Mouse (Mus musculus) heart, postnatal 0 days (tissue): ENCODE measurements around the gene Gabbr2. TPM values are rescaled to one million over a fixed set of nuclear protein-coding genes. Genes with fewer than 3 reads are reported as not detected.

Experiments
- ATAC-seq: fragments of 200-750 bp; cut with Nextera tagmentation; 2 replicates; pipeline ENCODE4 v1.8.0; 2017; ENCODE audit warnings: low read depth, moderate number of reproducible peaks, moderate library complexity; ENCODE audit not compliant: insufficient read depth
- DNase-seq: peaks from one replicate; pipeline ENCODE4 v3.0.0-alpha.2; 2016; ENCODE audit warnings: low spot score
- H3K27ac ChIP-seq: fragments of 300-500 bp; sonication (generic); 2 replicates; pipeline ENCODE4 v1.5.1; 2014; ENCODE audit warnings: low read depth, mild to moderate bottlenecking
- H3K27me3 ChIP-seq: fragments of 300-500 bp; sonication (generic); 2 replicates; pipeline ENCODE4 v1.6.1; 2014; ENCODE audit warnings: low read length, mixed read lengths; ENCODE audit not compliant: control insufficient read depth, insufficient read depth
- H3K36me3 ChIP-seq: fragments of 300-500 bp; sonication (generic); replicated peaks from 2 replicates; pipeline ENCODE4 v1.6.1; 2014; ENCODE audit warnings: low read length, mixed read lengths; ENCODE audit not compliant: control insufficient read depth, insufficient read depth
- H3K4me1 ChIP-seq: fragments of 300-500 bp; sonication (generic); 2 replicates; pipeline ENCODE4 v1.6.1; 2014; ENCODE audit warnings: antibody characterized with exemption; ENCODE audit not compliant: control insufficient read depth, insufficient read depth
- H3K4me2 ChIP-seq: fragments of 300-500 bp; sonication (generic); 2 replicates; pipeline ENCODE4 v1.6.1; 2014; ENCODE audit warnings: low read depth, mild to moderate bottlenecking, low read length, moderate library complexity
- H3K4me3 ChIP-seq: fragments of 300-500 bp; sonication (generic); 2 replicates; pipeline ENCODE4 v1.5.1; 2014; ENCODE audit warnings: low read depth, low read length
- H3K9ac ChIP-seq: fragments of 300-500 bp; sonication (generic); replicated peaks from 2 replicates; pipeline ENCODE4 v1.6.1; 2014; ENCODE audit warnings: low read depth, low read length, mixed read lengths
- H3K9me3 ChIP-seq: fragments of 300-500 bp; sonication (generic); replicated peaks from 2 replicates; pipeline ENCODE4 v1.6.1; 2016; ENCODE audit warnings: low read length; ENCODE audit not compliant: control insufficient read depth
- CTCF ChIP-seq: IDR thresholded peaks from 2 replicates; pipeline ENCODE4 v1.5.1; 2016; ENCODE audit warnings: antibody characterized with exemption, control low read depth, low read depth
- EP300 ChIP-seq: IDR thresholded peaks from 2 replicates; pipeline ENCODE4 v1.6.1; 2016; ENCODE audit warnings: antibody characterized with exemption, low read depth
- WGBS: fragments of 180-500 bp; shearing (Covaris S2); extraction: QIAGEN DNeasy Blood & Tissue Kit; methylation state at CpG from one replicate; pipeline ENCODE4 v1.1.7; 2014; 5-methylcytosine and 5-hydroxymethylcytosine counted together
- polyA plus RNA-seq: library from polyadenylated mRNA; unstranded; fragments of >200 nt; fragmentation: Nextera tagmentation; extraction: Ambion mirVana; gene quantifications from 2 replicates; pipeline ENCODE4 v1.2.1, GENCODE M21; 2015
- total RNA-seq: library from RNA; depleted of rRNA; stranded (reverse); fragments of >200 nt; gene quantifications from 2 replicates; pipeline ENCODE4 v1.2.3, GENCODE M21; 2014; ENCODE audit warnings: low replicate concordance

Gabbr2 gene
- total and polyA plus RNA-seq, 2 experiments from 2014 or later = 0.07 TPM; not detected in 1

DNA sequence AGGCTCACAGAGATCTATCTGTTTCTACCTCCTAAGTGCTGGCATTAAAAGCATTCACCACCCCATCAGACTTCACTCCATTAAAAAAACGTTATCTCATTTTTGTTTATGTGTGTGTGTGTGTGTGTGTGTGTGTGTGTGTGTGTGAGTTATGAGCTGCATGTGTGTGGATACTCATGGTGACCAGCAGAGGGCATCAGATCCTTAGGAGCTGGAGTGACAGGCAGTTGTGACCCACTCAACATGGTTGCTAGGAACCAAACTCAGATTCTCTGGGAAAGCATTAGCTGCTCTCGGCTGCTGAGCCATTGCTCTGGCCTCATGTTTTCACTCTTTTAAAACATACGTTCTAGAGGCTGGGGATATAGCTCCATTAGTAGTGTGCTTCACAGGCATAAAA is 218.4 kb downstream of the Gabbr2 start:
- H3K36me3 ChIP-seq = no peaks in the 10 kb centered on the region
- H3K4me2 ChIP-seq = no peak overlapping the region
- H3K27ac ChIP-seq = no peak overlapping the region
- H3K4me1 ChIP-seq = no peaks in the 10 kb centered on the region
- H3K4me3 ChIP-seq = no peak overlapping the region
- no peak for TF ChIP-seq EP300
- no peak for TF ChIP-seq CTCF
- WGBS = 86% methylated on average over 3 of the region's 3 CpGs
- no peak for ATAC-seq
- H3K27me3 ChIP-seq = peaks cover 12% of the 10 kb centered on the region; the same call in 1 of the 2 replicates
- 0 out of 2 replicates have a peak, but pooled peaks cover 4% of the 10 kb centered on the region for H3K9me3 ChIP-seq
- H3K9ac ChIP-seq = no peak overlapping the region
- no peak for DNase-seq

DNA sequence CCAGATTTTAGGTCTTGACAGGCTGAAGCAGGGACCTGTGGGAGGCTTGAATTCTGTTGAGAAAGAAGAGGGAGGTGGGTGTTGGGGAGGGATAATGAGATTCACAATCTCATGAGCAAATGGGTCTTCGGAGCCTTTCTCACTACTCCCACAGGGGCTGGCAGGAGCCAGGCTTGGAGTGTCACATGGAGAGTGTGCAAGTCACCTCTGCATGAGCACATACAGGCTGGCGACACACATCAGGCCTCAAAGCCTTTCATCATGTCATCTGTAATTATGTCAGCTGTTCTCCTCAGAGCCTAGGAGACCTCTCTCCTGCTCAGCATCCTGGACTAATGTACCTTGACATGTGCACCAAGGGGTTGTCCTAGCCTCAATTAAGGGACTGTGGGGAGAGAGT is 219.1 kb downstream of the Gabbr2 start:
- Histone ChIP-seq H3K9ac (no peak overlapping the region), H3K4me2 (no peak overlapping the region), H3K36me3 (no peaks in the 10 kb centered on the region), H3K9me3 (0 out of 2 replicates have a peak, but pooled peaks cover 4% of the 10 kb centered on the region), H3K27ac (no peak overlapping the region), H3K4me1 (no peaks in the 10 kb centered on the region), H3K27me3 (peaks cover 16% of the 10 kb centered on the region; the same call in 1 of the 2 replicates), H3K4me3 (no peak overlapping the region)
- DNase-seq (no peak), ATAC-seq (no peak)
- TF ChIP-seq EP300 = no peak
- 66% methylated on average over 2 of the region's 2 CpGs for WGBS

DNA sequence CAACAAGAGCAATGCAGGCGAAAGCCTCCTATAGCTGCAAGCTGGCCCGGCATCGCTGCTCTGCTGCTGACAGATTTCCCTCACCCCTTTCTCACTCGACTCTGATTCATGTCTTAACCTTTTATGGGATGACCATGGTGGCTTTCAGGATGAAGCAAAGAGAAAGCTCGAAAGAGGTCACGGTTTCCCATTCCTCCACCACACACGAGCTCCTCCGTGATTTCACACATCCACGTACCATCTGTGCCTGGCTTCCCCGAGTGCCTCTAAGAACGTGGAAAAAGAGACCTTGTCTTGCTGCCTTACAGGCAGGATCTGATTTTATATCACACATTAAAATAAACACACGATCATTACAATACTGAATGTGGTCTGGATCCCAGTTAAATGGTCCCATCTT is 220.6 kb downstream of the Gabbr2 start:
- Histone ChIP-seq H3K4me1 (no peaks in the 10 kb centered on the region), H3K27ac (no peak overlapping the region), H3K9me3 (0 out of 2 replicates have a peak, but pooled peaks cover 4% of the 10 kb centered on the region), H3K27me3 (peaks cover 19% of the 10 kb centered on the region; the same call in 1 of the 2 replicates), H3K9ac (no peak overlapping the region), H3K36me3 (no peaks in the 10 kb centered on the region), H3K4me3 (no peak overlapping the region), H3K4me2 (no peak overlapping the region)
- 76% methylated on average over 12 of the region's 12 CpGs for WGBS
- DNase-seq (no peak), ATAC-seq (no peak)
- TF ChIP-seq CTCF = no peak
- TF ChIP-seq EP300 = no peak

DNA sequence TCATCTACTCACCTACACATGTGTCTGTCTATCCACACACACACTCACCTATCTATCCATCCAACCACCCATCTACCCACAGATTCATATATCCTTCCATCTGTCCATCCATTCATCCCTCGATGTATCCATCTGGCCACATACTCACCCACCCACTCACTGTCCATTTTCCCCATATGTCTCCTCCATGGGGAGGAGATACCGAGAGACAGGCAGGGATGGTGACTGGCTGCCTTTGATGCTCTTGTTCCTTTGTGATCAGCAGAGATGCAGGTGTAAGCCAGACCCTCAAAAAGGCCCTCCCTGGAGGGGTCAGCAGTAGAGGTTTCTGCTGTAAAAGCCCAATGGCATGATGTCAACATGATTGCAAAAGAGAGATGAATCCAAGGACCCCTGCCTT is 221.0 kb downstream of the Gabbr2 start:
- H3K36me3 ChIP-seq = no peaks in the 10 kb centered on the region
- peaks cover 19% of the 10 kb centered on the region; the same call in 1 of the 2 replicates for H3K27me3 ChIP-seq
- H3K4me1 ChIP-seq = no peaks in the 10 kb centered on the region
- WGBS = 81% methylated on average over 2 of the region's 2 CpGs
- 0 out of 2 replicates have a peak, but pooled peaks cover 4% of the 10 kb centered on the region for H3K9me3 ChIP-seq
- H3K9ac ChIP-seq = no peak overlapping the region
- H3K4me3 ChIP-seq = no peak overlapping the region
- H3K27ac ChIP-seq = no peak overlapping the region
- DNase-seq (no peak), ATAC-seq (no peak)
- TF ChIP-seq CTCF (no peak), EP300 (no peak)
- H3K4me2 ChIP-seq = no peak overlapping the region

DNA sequence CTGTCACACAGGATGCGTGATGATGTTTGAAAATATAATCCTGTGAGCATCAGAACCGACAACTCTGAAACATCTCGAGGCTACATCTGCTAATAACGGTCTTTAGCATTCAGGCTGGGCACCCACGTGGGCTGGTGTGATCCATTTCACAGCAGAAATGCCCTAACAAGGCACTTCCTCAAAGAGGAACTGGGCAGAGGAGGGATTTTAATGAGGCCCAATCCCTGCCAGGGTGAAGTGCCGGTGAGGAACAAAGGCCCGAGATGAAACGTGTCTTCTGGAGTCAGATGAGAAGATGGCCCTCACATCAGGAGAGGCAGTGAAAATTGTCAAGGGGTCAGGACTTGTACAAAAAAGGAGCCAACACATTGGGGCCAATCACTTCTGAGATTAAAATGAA is 221.6 kb downstream of the Gabbr2 start:
- Histone ChIP-seq H3K9me3 (0 out of 2 replicates have a peak, but pooled peaks cover 4% of the 10 kb centered on the region), H3K36me3 (no peaks in the 10 kb centered on the region), H3K27me3 (peaks cover 24% of the 10 kb centered on the region; the same call in 1 of the 2 replicates), H3K4me3 (no peak overlapping the region), H3K27ac (no peak overlapping the region), H3K4me1 (no peaks in the 10 kb centered on the region), H3K9ac (no peak overlapping the region), H3K4me2 (no peak overlapping the region)
- no peak for DNase-seq
- TF ChIP-seq EP300 (no peak), CTCF (no peak)
- no peak for ATAC-seq
- 82% methylated on average over 8 of the region's 8 CpGs for WGBS

DNA sequence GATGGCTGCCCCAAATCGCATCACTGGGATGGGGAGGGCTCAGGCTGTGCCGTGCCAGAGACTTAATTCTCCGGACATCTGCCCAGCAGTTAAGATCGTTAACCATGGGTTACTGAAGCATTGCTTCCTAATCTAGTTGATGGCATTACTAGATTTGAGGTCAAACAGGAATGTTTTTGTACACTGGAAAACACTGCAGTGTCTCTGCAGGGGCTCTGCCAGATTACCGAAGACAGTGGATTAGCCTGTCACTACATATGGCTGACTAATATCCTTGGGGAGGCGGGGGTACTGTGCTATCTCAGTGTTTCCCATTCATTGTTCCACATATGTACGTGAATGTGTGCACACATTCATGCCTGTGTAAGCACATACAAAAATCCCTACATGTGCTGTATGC is 225.3 kb downstream of the Gabbr2 start:
- TF ChIP-seq EP300 (no peak), CTCF (no peak)
- Histone ChIP-seq H3K4me2 (no peak overlapping the region), H3K27ac (no peak overlapping the region), H3K9me3 (no peaks in the 10 kb centered on the region), H3K27me3 (peaks cover 24% of the 10 kb centered on the region; the same call in 1 of the 2 replicates), H3K4me1 (no peaks in the 10 kb centered on the region), H3K4me3 (no peak overlapping the region), H3K36me3 (no peaks in the 10 kb centered on the region), H3K9ac (no peak overlapping the region)
- 73% methylated on average over 7 of the region's 7 CpGs for WGBS
- ATAC-seq (no peak), DNase-seq (no peak)
